Mouse (Mus musculus) ES-Bruce4 (cell line): ENCODE measurements around the gene Cyren. TPM values are rescaled to one million over a fixed set of nuclear protein-coding genes. Genes with fewer than 3 reads are reported as not detected.
A peak's percentile ranks its signal among the peaks of the same experiment; 100 is the strongest.

ENCODE experiments used
- H3K27ac ChIP-seq: 2 replicates; pipeline ENCODE4 v1.5.1; 2012; ENCODE audit warnings: low read length, inconsistent platforms; ENCODE audit not compliant: insufficient read depth
- H3K27me3 ChIP-seq: 2 replicates; pipeline ENCODE4 v1.6.1; 2012; ENCODE audit warnings: mild to moderate bottlenecking, low read length, inconsistent platforms; ENCODE audit not compliant: control insufficient read depth, poor library complexity, insufficient read depth, severe bottlenecking
- H3K36me3 ChIP-seq: 2 replicates; pipeline ENCODE4 v1.6.1; 2012; ENCODE audit warnings: inconsistent platforms, mild to moderate bottlenecking, low read length, moderate library complexity; ENCODE audit not compliant: control insufficient read depth, poor library complexity, insufficient read depth, severe bottlenecking
- H3K4me1 ChIP-seq: one replicate; pipeline ENCODE4 v1.8.1; 2011; ENCODE audit warnings: low read length; ENCODE audit not compliant: control insufficient read depth, insufficient read depth
- H3K4me3 ChIP-seq: 2 replicates; pipeline ENCODE4 v1.5.1; 2011; ENCODE audit warnings: low read depth, mild to moderate bottlenecking, low read length
- H3K9ac ChIP-seq: 2 replicates; pipeline ENCODE4 v1.6.1; 2012; ENCODE audit warnings: low read depth, mild to moderate bottlenecking, inconsistent platforms; ENCODE audit not compliant: poor library complexity, severe bottlenecking
- H3K9me3 ChIP-seq: replicated peaks from 2 replicates; pipeline ENCODE4 v1.6.1; 2012; ENCODE audit warnings: mild to moderate bottlenecking, low read length, inconsistent platforms; ENCODE audit not compliant: control insufficient read depth, poor library complexity, insufficient read depth, severe bottlenecking
- CTCF ChIP-seq: IDR thresholded peaks from one replicate; pipeline ENCODE4 v1.8.1; 2011; ENCODE audit warnings: low read depth, low read length
- EP300 ChIP-seq: IDR thresholded peaks from 2 replicates; pipeline ENCODE4 v1.6.1; 2011; ENCODE audit warnings: low read depth, low read length; ENCODE audit not compliant: insufficient read depth
- POLR2A ChIP-seq: IDR thresholded peaks from one replicate; pipeline ENCODE4 v1.8.1; 2011; ENCODE audit warnings: low read length; ENCODE audit not compliant: insufficient read depth
- polyA plus RNA-seq: library from polyadenylated mRNA; stranded (reverse); fragments of >200 nt; gene quantifications from 2 replicates; pipeline ENCODE4 v1.2.4, GENCODE M21; 2011; ENCODE audit warnings: low read depth; ENCODE audit not compliant: missing spikeins, insufficient read depth, insufficient read length

The Cyren gene
- polyA plus RNA-seq, result 9.7 and 10.2 TPM in 2 replicates

- Histone ChIP-seq H3K27ac (no peak within 1 kb of the TSS), H3K4me1 (no peaks in the 10 kb centered on the region), H3K9ac (peak within 1 kb of the TSS; percentile 73), H3K36me3 (no peaks in the 10 kb centered on the region), H3K9me3 (no peaks in the 10 kb centered on the region), H3K27me3 (no peaks in the 10 kb centered on the region), H3K4me3 (peak within 1 kb of the TSS; percentile 93)
- TF ChIP-seq EP300, result 0 out of 2 replicates have a peak, but pooled peaks have one; percentile 13
- TF ChIP-seq CTCF, result peak; percentile 31
- TF ChIP-seq POLR2A, result no peak
These were observed at the start of gene Cyren for GRCm38 (mm10) chr6:34877509-34878321. Cyren (minus strand) TSS chr6:34878060.

- H3K36me3 ChIP-seq, result no peaks in the 10 kb centered on the region
- H3K9me3 ChIP-seq, result no peaks in the 10 kb centered on the region
- no peak overlapping the region for H3K9ac ChIP-seq
- H3K4me3 ChIP-seq, result no peak overlapping the region
- H3K27ac ChIP-seq, result no peak overlapping the region
- no peaks in the 10 kb centered on the region for H3K4me1 ChIP-seq
- TF ChIP-seq EP300 (no peak), CTCF (no peak), POLR2A (no peak)
- H3K27me3 ChIP-seq, result no peaks in the 10 kb centered on the region
These were observed 49.7 kb upstream of the Cyren start for GRCm38 (mm10) chr6:34927594-34927993.

- Histone ChIP-seq H3K27me3 (no peaks in the 10 kb centered on the region), H3K9me3 (no peaks in the 10 kb centered on the region), H3K4me1 (no peaks in the 10 kb centered on the region), H3K36me3 (no peaks in the 10 kb centered on the region), H3K4me3 (no peak overlapping the region), H3K27ac (no peak overlapping the region), H3K9ac (no peak overlapping the region)
- TF ChIP-seq POLR2A (no peak), CTCF (peak; percentile 82), EP300 (no peak)
These were observed 49.3 kb upstream of the Cyren start for GRCm38 (mm10) chr6:34927156-34927555.

- TF ChIP-seq POLR2A (no peak), CTCF (peak; percentile 98), EP300 (peak; percentile 57; the same call in 1 of the 2 replicates)
- H3K4me1 ChIP-seq, result peaks cover 5% of the 10 kb centered on the region
- no peaks in the 10 kb centered on the region for H3K27me3 ChIP-seq
- H3K36me3 ChIP-seq, result no peaks in the 10 kb centered on the region
- H3K9me3 ChIP-seq, result no peaks in the 10 kb centered on the region
- no peak overlapping the region; the same call in 1 of the 2 replicates for H3K27ac ChIP-seq
- H3K4me3 ChIP-seq, result peak overlapping the region; percentile 18
- no peak overlapping the region for H3K9ac ChIP-seq
These were observed 44.1 kb upstream of the Cyren start for GRCm38 (mm10) chr6:34921941-34922340.

GRCm38 (mm10) chr6:34920631-34921030 lies 42.8 kb upstream of the Cyren start:
- TF ChIP-seq EP300 (no peak), CTCF (no peak), POLR2A (no peak)
- Histone ChIP-seq H3K27ac (no peak overlapping the region), H3K9ac (no peak overlapping the region), H3K4me3 (no peak overlapping the region), H3K27me3 (no peaks in the 10 kb centered on the region), H3K36me3 (no peaks in the 10 kb centered on the region), H3K9me3 (no peaks in the 10 kb centered on the region), H3K4me1 (peaks cover 5% of the 10 kb centered on the region)

- Histone ChIP-seq H3K4me1 (peaks cover 5% of the 10 kb centered on the region), H3K4me3 (peak within 1 kb of the TSS; percentile 22; the same call in 1 of the 2 replicates), H3K27me3 (no peaks in the 10 kb centered on the region), H3K27ac (no peak within 1 kb of the TSS), H3K9me3 (no peaks in the 10 kb centered on the region), H3K36me3 (no peaks in the 10 kb centered on the region), H3K9ac (no peak within 1 kb of the TSS)
- TF ChIP-seq POLR2A (no peak), CTCF (no peak), EP300 (0 out of 2 replicates have a peak, but pooled peaks have one; percentile 47)
These were observed 42.1 kb upstream of the Cyren start, which contains the start of gene Stra8 for GRCm38 (mm10) chr6:34919956-34920355. Stra8 (plus strand) TSS chr6:34920163.
